Comparison of ENCODE assay signal across 21 mouse cellular contexts in the genomic region with DNA sequence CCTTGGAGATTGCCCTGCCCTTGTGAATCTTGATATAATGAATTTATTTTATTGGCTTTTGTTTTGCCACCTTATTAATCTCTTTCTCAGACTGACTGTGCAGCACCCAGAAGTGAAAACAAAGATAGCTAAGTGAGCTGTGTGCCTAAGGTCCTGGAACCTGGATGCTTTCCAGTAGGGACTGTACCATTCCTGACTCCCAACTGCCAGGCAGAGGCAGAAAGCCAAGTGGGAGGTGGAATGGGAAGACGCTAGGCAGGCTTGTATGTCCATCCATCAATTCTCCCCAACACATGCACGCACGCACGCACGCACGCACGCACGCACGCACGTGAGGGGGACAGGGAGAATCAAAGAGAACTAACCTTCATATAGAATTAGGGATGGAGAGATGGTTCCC. TPM values are rescaled to one million over a fixed set of nuclear protein-coding genes. Genes with fewer than 3 reads are reported as not detected.
A peak's percentile ranks its signal among the peaks of the same experiment; 100 is the strongest.
DNase-seq lines count a peak whose midpoint lies in the region; ATAC-seq and TF ChIP-seq lines count a peak whose summit lies in the region.
"Had no signal": no experiment of that assay in that cellular context is flagged by ENCODE, and none has a peak within 500 bp of the region (broad histone marks: within the 10 kb centered on the region; RNA-seq: fewer than 3 reads in every experiment).

No protein-coding gene starts in this region.

- H3K4me1 ChIP-seq in liver, adult 2 months (ENCODE audit: control insufficient read depth, insufficient read depth, low read length): peaks cover 68% of the 10 kb centered on the region
- H3K4me1 ChIP-seq in liver, embryonic 11.5 days (replicated peaks; ENCODE audit: control insufficient read depth, insufficient read depth, low read length): 0 out of 2 replicates have a peak, but pooled peaks cover 3% of the 10 kb centered on the region
- H3K4me1 ChIP-seq: forebrain, embryonic 13.5 days had no signal

- no peaks in the 10 kb centered on the region for H3K9me3 ChIP-seq in liver, embryonic 11.5 days (ENCODE audit: control insufficient read depth, low read length)
- H3K9me3 ChIP-seq: embryonic facial prominence, embryonic 10.5 days; forebrain, embryonic 13.5 days; heart, embryonic 10.5 days had no signal

- H3K36me3 ChIP-seq in liver, adult 2 months (ENCODE audit: control insufficient read depth, insufficient read depth, low read length): peaks cover 8% of the 10 kb centered on the region
- H3K36me3 ChIP-seq in liver, embryonic 11.5 days (ENCODE audit: control insufficient read depth, insufficient read depth, low read length): no peaks in the 10 kb centered on the region
- H3K36me3 ChIP-seq: embryonic facial prominence, embryonic 10.5 days; G1E; heart, embryonic 10.5 days had no signal

- TF ChIP-seq CTCF in liver, adult 2 months (IDR thresholded peaks at IDR 0.05; ENCODE audit: low read depth, low read length): no peak

- no peak overlapping the region for H3K9ac ChIP-seq in liver, adult 2 months (ENCODE audit: low read depth, low read length)
- H3K9ac ChIP-seq in liver, embryonic 11.5 days (ENCODE audit: low read depth, low read length): no peak overlapping the region
- H3K9ac ChIP-seq: forebrain, embryonic 13.5 days; forebrain, postnatal 0 days; hindbrain, embryonic 14.5 days had no signal

- H3K27me3 ChIP-seq in liver, adult 2 months (ENCODE audit: control insufficient read depth, insufficient read depth, low read length): no peaks in the 10 kb centered on the region
- H3K27me3 ChIP-seq in liver, embryonic 11.5 days (replicated peaks; ENCODE audit: control insufficient read depth, insufficient read depth, low read length): no peaks in the 10 kb centered on the region

- TF ChIP-seq POLR2A in liver, adult 2 months (IDR thresholded peaks at IDR 0.05; ENCODE audit: extremely low read depth, insufficient read depth, low read length): no peak

- peak overlapping the region; percentile 33 for H3K27ac ChIP-seq in liver, adult 2 months (replicated peaks; ENCODE audit: insufficient read depth, low read depth, low read length)
- no peak overlapping the region for H3K27ac ChIP-seq in liver, embryonic 11.5 days (ENCODE audit: low read depth, low read length)
- H3K27ac ChIP-seq: embryonic facial prominence, embryonic 10.5 days; forebrain, embryonic 13.5 days; heart, embryonic 10.5 days; hindbrain, embryonic 14.5 days had no signal

- H3K4me2 ChIP-seq in liver, embryonic 11.5 days: no peak overlapping the region
- H3K4me2 ChIP-seq: forebrain, embryonic 13.5 days; hindbrain, embryonic 14.5 days had no signal

- no peak overlapping the region for H3K4me3 ChIP-seq in liver, adult 2 months (ENCODE audit: insufficient read depth, low read depth, low read length)
- no peak overlapping the region for H3K4me3 ChIP-seq in liver, embryonic 11.5 days (ENCODE audit: low read depth, low read length)
- H3K4me3 ChIP-seq: embryonic facial prominence, embryonic 10.5 days; forebrain, embryonic 13.5 days; heart, embryonic 10.5 days had no signal

- WGBS in liver, adult 2 months: 13% methylated on average over 10 of the region's 10 CpGs
- WGBS in liver, embryonic 11.5 days: 89% methylated on average over 10 of the region's 10 CpGs

- no peak for ATAC-seq in liver, embryonic 11.5 days (replicated peaks; ENCODE audit: low FRiP score)
- ATAC-seq: CD4-positive, CD25-positive, alpha-beta regulatory T cell, adult 4 months; forebrain, embryonic 13.5 days; forebrain, postnatal 0 days; intestine, embryonic 16.5 days had no signal

- peak; percentile 23 for DNase-seq in adrenal gland, adult 2 months
- no peak for DNase-seq in adrenal gland, postnatal 4 days (ENCODE audit: low spot score in 2 of 2)
- peak; percentile 11 to 16 for DNase-seq in heart, adult 18-20 months
- DNase-seq in heart, adult 9 months (ENCODE audit: low spot score in 2 of 2): no peak
- DNase-seq in liver, adult 2 months (ENCODE audit: extremely low read depth, low read depth, low spot score): peak; percentile 96
- DNase-seq in liver, embryonic 11.5 days (ENCODE audit: low spot score): no peak
- DNase-seq in testis, postnatal 14 days (ENCODE audit: low spot score): peak; percentile 18
- DNase-seq in testis, postnatal 10 days (ENCODE audit: low spot score): no peak
- DNase-seq: adrenal gland, postnatal 25 days; B cell, adult 2 months; cerebellum, postnatal 36 days; forebrain, postnatal 0 days; gastrocnemius, postnatal 14 days had no signal

- H3K79me2 ChIP-seq in liver, adult 2 months (ENCODE audit: control insufficient read depth, insufficient read depth, low read length): peaks cover 32% of the 10 kb centered on the region

RNA-seq across cellular contexts. Expression of gene Nr5a2, which starts 26.2 kb away (rescaled TPM):
- 1 to 10 TPM; 1.3 to 1.7 TPM for total RNA-seq in adrenal gland, adult 2 months (2021)
- 0.69 and 1.2 TPM in 2 replicates for polyA plus RNA-seq in adrenal gland, adult 2 months (2012; rRNA removed)
- 1 to 10 TPM; 3.4 to 5.2 TPM for total RNA-seq in adrenal gland, postnatal 4 days (2021)
- under 1 TPM; 0.07 to 0.46 TPM for total RNA-seq in heart, adult 18-20 months (2021)
- total RNA-seq in liver, adult 2 months (2014; rRNA removed): 37.7 and 41.5 TPM in 2 replicates
- 21.4 and 24.0 TPM in 2 replicates for polyA plus RNA-seq in liver, adult 2 months (2012; rRNA removed)
- 4.9 and 5.3 TPM in 2 replicates for polyA plus RNA-seq in liver, embryonic 11.5 days (2014; fragmentation: Nextera tagmentation; extraction: Ambion mirVana)
- total RNA-seq: hematopoietic stem cell, adult 5-6 weeks had no signal
- polyA plus RNA-seq: G1E had no signal

Comparison
In these comparisons a context has a peak if more than half of its experiments do, and no peak if none do; other contexts are left out.
1. DNase-seq: peak in adrenal gland, adult 2 months (single experiment), heart, adult 18-20 months (2 of 2), liver, adult 2 months (single experiment) and testis, postnatal 14 days (single experiment); none in adrenal gland, postnatal 4 days (0 of 2), heart, adult 9 months (0 of 2), liver, embryonic 11.5 days (single experiment) and testis, postnatal 10 days (single experiment).